Mouse (Mus musculus) G1E (cell line): ENCODE data around the gene Smc5.

ENCODE experiments used
- CTCF ChIP-seq: IDR thresholded peaks from 2 replicates; pipeline ENCODE4 v1.5.1; 2012; ENCODE audit warnings: low read depth, low read length, inconsistent platforms, mixed read lengths
- TAL1 ChIP-seq: conservative IDR thresholded peaks from 2 replicates; pipeline ENCODE4 v1.6.1; 2012; ENCODE audit warnings: low read depth, low read length, inconsistent platforms, mixed read lengths

- TF ChIP-seq CTCF (no peak), TAL1 (no peak)
These were observed 36.3 kb upstream of the Smc5 start for GRCm38 (mm10) chr19:23309979-23310378.
